Mouse (Mus musculus) cerebellum, adult 2 months (tissue): ENCODE results near the gene Spats1.

Source experiments
- CTCF ChIP-seq: fragments of 200-500 bp; IDR thresholded peaks from 2 replicates; pipeline ENCODE4 v1.5.1; 2011; ENCODE audit warnings: low read depth, mild to moderate bottlenecking, control low read depth, low read length, moderate library complexity, borderline replicate concordance; ENCODE audit not compliant: insufficient read depth
- POLR2A ChIP-seq: fragments of 200-500 bp; IDR thresholded peaks from 2 replicates; pipeline ENCODE4 v1.6.1; 2011; ENCODE audit warnings: low read length, control low read depth, borderline replicate concordance; ENCODE audit not compliant: insufficient read depth

DNA sequence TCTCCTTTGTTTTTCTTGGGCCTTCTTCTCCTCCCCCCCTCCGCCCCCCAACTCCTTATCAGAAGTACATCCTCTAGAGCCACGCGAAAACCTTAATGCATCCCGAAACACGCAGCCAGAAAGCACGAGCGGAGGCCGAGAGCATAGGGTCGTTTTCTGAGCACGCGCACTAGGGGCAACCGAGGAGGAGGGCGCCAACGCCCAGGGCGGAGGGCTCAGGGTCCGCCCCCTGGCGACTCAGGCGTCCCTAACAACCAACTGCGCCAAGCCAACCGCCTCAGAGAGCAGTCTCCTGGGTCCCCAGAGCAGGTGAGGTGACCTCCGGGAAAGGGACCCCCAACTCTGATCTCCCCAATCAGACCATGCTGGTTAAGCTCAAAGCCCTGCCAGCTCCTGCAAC lies 48.0 kb upstream of the Spats1 start, which contains the start of gene Tcte1:
- no peak for TF ChIP-seq POLR2A
- no peak for TF ChIP-seq CTCF
